Mouse (Mus musculus) heart, adult 2 months (tissue): ENCODE measurements around the gene Adamts4.

Experiments used
- CTCF ChIP-seq: fragments of 200-600 bp; IDR thresholded peaks from 2 replicates; pipeline ENCODE4 v1.8.1; 2022; ENCODE audit warnings: antibody characterized with exemption, mild to moderate bottlenecking, moderate library complexity
- EP300 ChIP-seq: fragments of 200-500 bp; IDR thresholded peaks from 2 replicates; pipeline ENCODE4 v1.6.1; 2011; ENCODE audit warnings: low read depth, low read length, control low read depth; ENCODE audit not compliant: insufficient read depth
- POLR2A ChIP-seq: fragments of 200-500 bp; IDR thresholded peaks from 2 replicates; pipeline ENCODE4 v1.6.1; 2011; ENCODE audit warnings: mild to moderate bottlenecking, low read depth, low read length, control low read depth; ENCODE audit not compliant: insufficient read depth

- TF ChIP-seq CTCF (no peak), POLR2A (no peak), EP300 (no peak)
Measured at GRCm38 (mm10) chr1:171283188-171284160, 33.3 kb downstream of the Adamts4 start.
